Mouse (Mus musculus) olfactory bulb, adult 2 months (tissue): ENCODE measurements around the gene 4931409K22Rik.

Source experiments
- CTCF ChIP-seq: fragments of 200-500 bp; IDR thresholded peaks from 2 replicates; pipeline ENCODE4 v1.5.1; 2012; ENCODE audit warnings: low read depth, mild to moderate bottlenecking, low read length, moderate library complexity; ENCODE audit not compliant: insufficient read depth
- POLR2A ChIP-seq: fragments of 200-500 bp; IDR thresholded peaks from 2 replicates; pipeline ENCODE4 v1.6.1; 2012; ENCODE audit warnings: mild to moderate bottlenecking, low read depth, low read length, moderate library complexity; ENCODE audit not compliant: insufficient read depth

DNA sequence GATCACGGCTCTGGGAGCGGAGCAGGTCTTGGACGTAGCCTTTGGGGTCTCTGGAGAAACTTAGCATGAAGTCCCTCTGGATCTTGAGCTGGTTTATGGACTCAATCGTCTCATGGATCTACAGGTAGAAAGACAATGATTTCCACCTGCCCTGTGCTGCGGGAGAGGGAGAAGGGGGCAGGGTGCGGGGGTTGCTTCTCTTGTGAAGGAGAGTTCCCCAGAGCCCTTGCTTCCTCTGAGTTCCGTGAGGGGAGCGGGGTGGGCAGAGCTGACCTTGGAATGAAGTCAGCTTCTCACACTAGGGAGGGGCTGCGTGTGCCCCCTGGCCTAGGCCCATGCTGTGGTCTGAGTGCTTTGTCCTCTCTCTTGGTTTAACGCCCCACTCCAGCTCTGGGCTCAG lies 36.6 kb upstream of the 4931409K22Rik start:
- TF ChIP-seq POLR2A (no peak), CTCF (no peak)
